Mouse (Mus musculus): ENCODE results near the gene Kpna3. TPM values are rescaled to one million over a fixed set of nuclear protein-coding genes. Genes with fewer than 3 reads are reported as not detected.
"Not testable (repeated sequence)": the region's sequence is repeated elsewhere in the genome, so short reads cannot be mapped to it uniquely, and the experiment has no call there.

Kpna3 gene
- polyA plus RNA-seq, 1 experiment from 2014 or later: 29.9 TPM

GRCm38 (mm10) chr14:61427095-61427494 lies 12.6 kb downstream of the Kpna3 start:
- H3K4me3 ChIP-seq (replicated peaks); H3K4me2 ChIP-seq; H3K36me3 ChIP-seq; H3K27ac ChIP-seq; ATAC-seq (ENCODE audit: low read depth); H3K27me3 ChIP-seq; DNase-seq; H3K9me3 ChIP-seq (replicated peaks); H3K9ac ChIP-seq: not testable (repeated sequence)
- 25% methylated on average over 4 of the region's 8 CpGs for WGBS (ENCODE audit: insufficient replicate concordance)
- H3K4me1 ChIP-seq (replicated peaks): peaks cover 38% of the 10 kb centered on the region

GRCm38 (mm10) chr14:61425080-61425665 lies 14.5 kb downstream of the Kpna3 start:
- Histone ChIP-seq H3K4me1 (replicated peaks) (peaks cover 31% of the 10 kb centered on the region), H3K4me2 (no peak overlapping the region), H3K27me3 (no peaks in the 10 kb centered on the region), H3K9ac (no peak overlapping the region), H3K27ac (no peak overlapping the region), H3K9me3 (replicated peaks) (no peaks in the 10 kb centered on the region), H3K36me3 (no peaks in the 10 kb centered on the region; the same call in 1 of the 2 replicates), H3K4me3 (replicated peaks) (no peak overlapping the region)
- no peak for DNase-seq
- 34% methylated on average over 2 of the region's 2 CpGs for WGBS (ENCODE audit: insufficient replicate concordance)
- ATAC-seq (ENCODE audit: low read depth): no peak

DNA sequence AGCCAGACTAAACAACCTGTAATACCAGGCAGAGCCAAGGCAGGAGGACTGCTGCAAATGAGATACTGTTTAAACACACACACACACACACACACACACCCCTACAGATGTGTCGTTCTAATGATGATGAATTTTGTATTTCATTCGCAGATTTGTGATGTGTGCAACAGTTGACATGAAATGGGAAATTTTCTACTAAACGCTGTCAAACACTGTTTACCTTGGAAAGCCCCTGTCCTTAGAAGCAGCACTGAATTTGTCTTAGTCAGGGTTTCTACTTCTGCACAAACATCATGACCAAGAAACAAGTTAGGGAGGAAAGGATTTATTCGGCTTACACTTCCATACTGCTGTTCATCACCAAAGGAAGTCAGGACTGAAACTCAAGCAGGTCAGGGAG lies 24.0 kb downstream of the Kpna3 start:
- no peak overlapping the region for H3K4me3 ChIP-seq (replicated peaks)
- H3K4me1 ChIP-seq (replicated peaks): peaks cover 26% of the 10 kb centered on the region
- H3K9ac ChIP-seq: no peak overlapping the region
- H3K27me3 ChIP-seq: no peaks in the 10 kb centered on the region
- no peak overlapping the region for H3K4me2 ChIP-seq
- DNase-seq (no peak), ATAC-seq (ENCODE audit: low read depth) (no peak)
- 76% methylated on average over 4 of the region's 4 CpGs for WGBS (ENCODE audit: insufficient replicate concordance)
- H3K36me3 ChIP-seq: no peaks in the 10 kb centered on the region
- no peaks in the 10 kb centered on the region for H3K9me3 ChIP-seq (replicated peaks)
- H3K27ac ChIP-seq: no peak overlapping the region

GRCm38 (mm10) chr14:61415311-61415710 lies 24.4 kb downstream of the Kpna3 start:
- Histone ChIP-seq H3K9me3 (replicated peaks) (no peaks in the 10 kb centered on the region), H3K4me3 (replicated peaks) (no peak overlapping the region), H3K27me3 (no peaks in the 10 kb centered on the region), H3K4me1 (replicated peaks) (peaks cover 30% of the 10 kb centered on the region), H3K4me2 (no peak overlapping the region), H3K27ac (no peak overlapping the region), H3K36me3 (no peaks in the 10 kb centered on the region), H3K9ac (no peak overlapping the region)
- DNase-seq: no peak
- 78% methylated on average over 5 of the region's 5 CpGs for WGBS (ENCODE audit: insufficient replicate concordance)
- ATAC-seq (ENCODE audit: low read depth): no peak

- WGBS (ENCODE audit: insufficient replicate concordance): 35% methylated on average over 1 of the region's 1 CpGs
- ATAC-seq (ENCODE audit: low read depth): no peak
- no peak for DNase-seq
Observed at GRCm38 (mm10) chr14:61414808-61415207, 24.9 kb downstream of the Kpna3 start.

DNA sequence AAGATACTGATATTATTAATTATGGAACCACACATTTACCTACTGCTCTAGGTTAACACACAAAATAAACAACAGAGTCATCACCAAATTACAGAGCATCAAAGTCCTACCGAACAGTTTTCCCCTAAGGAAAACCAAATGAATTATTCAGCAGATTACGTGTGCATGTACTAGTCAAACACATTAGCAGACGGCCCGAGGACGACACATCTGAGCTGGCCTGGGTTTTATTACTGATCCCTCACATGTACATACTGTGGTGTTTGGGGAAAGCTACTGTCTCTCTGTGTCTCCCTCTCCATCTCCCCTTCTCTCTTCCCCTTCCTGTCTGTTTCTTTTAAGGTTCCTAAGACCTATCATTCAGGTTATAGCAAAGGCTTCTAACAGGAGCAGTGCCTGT lies 25.5 kb downstream of the Kpna3 start:
- Histone ChIP-seq H3K9me3 (replicated peaks) (no peaks in the 10 kb centered on the region), H3K9ac (no peak overlapping the region), H3K27ac (no peak overlapping the region), H3K4me1 (replicated peaks) (peaks cover 37% of the 10 kb centered on the region), H3K4me3 (replicated peaks) (no peak overlapping the region), H3K36me3 (no peaks in the 10 kb centered on the region), H3K27me3 (no peaks in the 10 kb centered on the region), H3K4me2 (no peak overlapping the region)
- DNase-seq: no peak
- no peak for ATAC-seq (ENCODE audit: low read depth)
- WGBS (ENCODE audit: insufficient replicate concordance): 78% methylated on average over 5 of the region's 5 CpGs

More at GRCm38 (mm10) chr14:61414808-61415207, 24.9 kb downstream of the Kpna3 start:
- Histone ChIP-seq H3K27me3 (no peaks in the 10 kb centered on the region), H3K4me2 (no peak overlapping the region), H3K9me3 (replicated peaks) (no peaks in the 10 kb centered on the region), H3K4me1 (replicated peaks) (peaks cover 35% of the 10 kb centered on the region), H3K36me3 (no peaks in the 10 kb centered on the region), H3K9ac (no peak overlapping the region), H3K27ac (no peak overlapping the region), H3K4me3 (replicated peaks) (no peak overlapping the region)

DNA sequence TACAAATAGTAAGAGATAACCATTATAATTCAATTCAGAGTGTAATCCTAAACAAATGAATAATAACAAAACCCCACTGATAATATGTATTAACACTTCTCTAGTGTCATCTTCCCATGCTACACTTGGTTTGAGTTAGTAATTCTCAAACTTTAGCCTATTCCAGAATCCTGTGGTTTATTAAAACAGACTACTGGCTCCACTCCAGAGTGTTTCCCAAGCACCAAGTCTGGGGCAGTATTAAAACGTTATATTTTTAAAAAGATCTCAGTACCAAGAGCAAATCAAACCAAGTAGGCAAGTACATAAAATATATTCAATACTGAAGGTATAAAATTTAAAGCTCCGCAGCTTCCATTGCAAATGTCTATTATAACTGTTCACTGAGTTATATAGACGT lies 26.0 kb downstream of the Kpna3 start:
- DNase-seq (no peak), ATAC-seq (ENCODE audit: low read depth) (no peak)
- Histone ChIP-seq H3K4me3 (replicated peaks) (no peak overlapping the region), H3K4me2 (no peak overlapping the region), H3K4me1 (replicated peaks) (peaks cover 38% of the 10 kb centered on the region), H3K36me3 (no peaks in the 10 kb centered on the region), H3K9me3 (replicated peaks) (no peaks in the 10 kb centered on the region), H3K27me3 (no peaks in the 10 kb centered on the region), H3K9ac (no peak overlapping the region), H3K27ac (no peak overlapping the region)
- WGBS (ENCODE audit: insufficient replicate concordance): 67% methylated on average over 3 of the region's 3 CpGs

DNA sequence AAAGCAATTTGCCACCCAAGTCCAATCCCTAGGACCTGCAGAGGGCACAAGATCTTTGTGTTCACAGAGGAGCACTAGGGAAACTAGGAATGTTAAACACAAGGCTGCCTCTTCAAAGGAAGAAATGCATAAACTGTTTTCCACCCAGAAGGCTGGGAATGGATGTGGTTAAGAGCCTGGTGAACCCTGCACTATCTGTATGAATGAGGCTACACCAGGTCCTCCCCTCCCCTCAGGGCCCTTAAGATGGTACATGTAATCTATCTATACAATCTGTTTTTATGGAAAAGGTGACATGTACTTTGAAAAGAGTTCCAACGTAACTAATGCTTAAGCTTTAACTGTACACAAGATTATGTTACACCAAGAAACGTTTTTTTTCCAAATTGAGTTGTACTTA lies 29.7 kb downstream of the Kpna3 start:
- Histone ChIP-seq H3K27ac (no peak overlapping the region), H3K4me3 (replicated peaks) (no peak overlapping the region), H3K4me2 (no peak overlapping the region), H3K27me3 (no peaks in the 10 kb centered on the region), H3K9ac (no peak overlapping the region), H3K36me3 (no peaks in the 10 kb centered on the region), H3K4me1 (replicated peaks) (peaks cover 38% of the 10 kb centered on the region), H3K9me3 (replicated peaks) (no peaks in the 10 kb centered on the region)
- ATAC-seq (ENCODE audit: low read depth): no peak
- no peak for DNase-seq
- WGBS (ENCODE audit: insufficient replicate concordance): 25% methylated on average over 2 of the region's 2 CpGs

DNA sequence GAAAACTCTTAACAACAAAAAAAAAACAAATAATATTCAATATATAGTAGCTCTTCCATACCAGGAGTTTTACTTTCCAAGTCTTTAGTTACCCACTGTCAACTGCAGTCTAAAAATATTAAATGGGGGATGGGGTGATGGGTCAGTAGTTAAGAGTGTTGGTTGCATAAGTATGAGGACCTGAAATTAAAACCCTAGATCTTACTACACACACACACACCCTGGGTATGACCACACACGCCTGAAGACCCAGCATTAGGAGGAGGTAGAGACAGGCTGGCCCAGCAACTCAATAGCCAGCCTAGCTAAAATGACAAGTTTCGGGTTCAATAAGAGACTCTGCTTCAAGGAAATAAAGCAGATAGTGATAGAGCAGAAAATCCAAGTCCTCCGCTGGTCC lies 32.6 kb downstream of the Kpna3 start:
- 79% methylated on average over 3 of the region's 3 CpGs for WGBS (ENCODE audit: insufficient replicate concordance)

DNA sequence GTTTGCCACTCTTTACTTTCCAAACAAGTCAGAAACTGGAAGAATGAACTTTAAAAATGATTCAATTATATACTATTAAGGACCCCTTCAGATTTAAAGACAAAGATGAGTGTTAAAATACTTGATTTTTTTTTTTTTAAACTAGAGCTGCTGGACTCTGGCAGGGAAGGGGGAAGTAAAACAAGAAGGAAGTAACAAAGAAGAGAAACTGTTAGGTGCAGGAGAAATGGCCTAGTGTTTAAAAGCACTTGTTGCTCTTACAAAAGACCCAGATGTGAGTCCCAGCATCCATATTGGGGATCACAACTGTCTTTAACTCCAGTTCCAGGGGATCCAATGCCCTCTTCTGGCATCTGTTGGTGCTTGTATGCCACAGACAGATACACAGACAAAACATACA lies 33.9 kb downstream of the Kpna3 start:
- DNase-seq: no peak
- no peak overlapping the region for H3K4me2 ChIP-seq
- H3K36me3 ChIP-seq: peaks cover 9% of the 10 kb centered on the region

More for the DNA sequence above, 32.6 kb downstream of the Kpna3 start:
- Histone ChIP-seq H3K27ac (no peak overlapping the region), H3K9me3 (replicated peaks) (no peaks in the 10 kb centered on the region), H3K27me3 (no peaks in the 10 kb centered on the region), H3K36me3 (peaks cover 3% of the 10 kb centered on the region), H3K9ac (no peak overlapping the region), H3K4me3 (replicated peaks) (no peak overlapping the region), H3K4me1 (replicated peaks) (peaks cover 33% of the 10 kb centered on the region), H3K4me2 (no peak overlapping the region)
- ATAC-seq (ENCODE audit: low read depth) (no peak), DNase-seq (no peak)

DNA sequence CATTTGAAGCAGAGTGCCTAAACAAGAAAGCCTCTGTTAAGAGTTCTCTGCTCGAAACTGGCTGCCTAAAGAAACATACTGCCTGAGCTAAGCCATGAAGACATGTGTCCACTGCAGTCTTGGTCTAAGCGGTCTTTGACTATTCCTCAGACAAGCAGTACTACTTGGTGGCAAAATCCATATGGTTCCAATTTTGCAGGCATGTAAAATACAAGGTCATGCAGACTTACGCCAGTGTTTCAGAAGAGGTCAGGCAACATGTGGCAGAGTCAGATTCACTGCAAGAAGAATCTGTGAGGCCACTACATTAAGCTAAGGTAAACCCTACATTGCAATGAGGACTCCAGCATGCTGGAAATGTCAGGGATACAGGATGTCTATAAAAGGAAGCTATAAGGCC lies 34.7 kb downstream of the Kpna3 start:
- ATAC-seq (ENCODE audit: low read depth) (no peak), DNase-seq (no peak)
- no peak overlapping the region for H3K9ac ChIP-seq
- H3K36me3 ChIP-seq: peaks cover 12% of the 10 kb centered on the region
- no peaks in the 10 kb centered on the region for H3K27me3 ChIP-seq
- no peak overlapping the region for H3K27ac ChIP-seq
- WGBS (ENCODE audit: insufficient replicate concordance): 86% methylated on average over 3 of the region's 3 CpGs
- no peaks in the 10 kb centered on the region for H3K9me3 ChIP-seq (replicated peaks)
- no peak overlapping the region for H3K4me2 ChIP-seq
- peaks cover 23% of the 10 kb centered on the region for H3K4me1 ChIP-seq (replicated peaks)
- no peak overlapping the region for H3K4me3 ChIP-seq (replicated peaks)

More for the DNA sequence above, 33.9 kb downstream of the Kpna3 start:
- no peak overlapping the region for H3K9ac ChIP-seq
- no peak overlapping the region for H3K27ac ChIP-seq
- H3K4me3 ChIP-seq (replicated peaks): no peak overlapping the region
- H3K4me1 ChIP-seq (replicated peaks): peaks cover 30% of the 10 kb centered on the region
- no peaks in the 10 kb centered on the region for H3K9me3 ChIP-seq (replicated peaks)
- no peak for ATAC-seq (ENCODE audit: low read depth)
- H3K27me3 ChIP-seq: no peaks in the 10 kb centered on the region

DNA sequence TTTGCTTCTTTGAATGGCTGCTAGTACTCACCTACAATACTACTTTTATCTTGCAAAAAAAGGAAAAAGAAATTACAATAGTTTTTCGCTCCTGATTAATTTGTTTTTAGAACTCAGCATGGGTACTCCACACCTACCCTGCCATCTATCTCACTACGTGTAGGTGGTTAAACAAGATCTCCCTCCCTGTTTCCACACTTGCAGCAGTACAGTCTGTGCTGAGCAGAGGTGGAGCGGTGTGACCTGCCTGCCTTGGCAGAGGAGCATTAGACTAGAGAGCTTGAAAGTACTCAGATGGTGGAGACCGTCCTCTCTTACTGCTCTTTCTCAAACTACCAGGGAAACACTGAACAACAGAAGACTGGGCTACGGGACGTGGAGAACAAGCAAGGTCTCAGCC lies 44.9 kb downstream of the Kpna3 start:
- Histone ChIP-seq H3K9me3 (replicated peaks) (no peaks in the 10 kb centered on the region), H3K27ac (no peak overlapping the region), H3K4me3 (replicated peaks) (no peak overlapping the region), H3K9ac (no peak overlapping the region), H3K4me2 (no peak overlapping the region), H3K4me1 (replicated peaks) (no peaks in the 10 kb centered on the region), H3K27me3 (no peaks in the 10 kb centered on the region), H3K36me3 (peaks cover 28% of the 10 kb centered on the region)
- 79% methylated on average over 6 of the region's 6 CpGs for WGBS (ENCODE audit: insufficient replicate concordance)
- DNase-seq (no peak), ATAC-seq (ENCODE audit: low read depth) (no peak)

Measured in liver, embryonic 13.5 days (tissue).